Comparison of ENCODE assay signal across 10 mouse cellular contexts in genomic region chr8:35919859-35920675, GRCm38 (mm10).
DNase-seq lines count a peak whose midpoint lies in the region; ATAC-seq and TF ChIP-seq lines count a peak whose summit lies in the region.
"Had no signal": no experiment of that assay in that cellular context is flagged by ENCODE, and none has a peak within 500 bp of the region (broad histone marks: within the 10 kb centered on the region; RNA-seq: fewer than 3 reads in every experiment).

No protein-coding gene starts in this region.

- no peak overlapping the region for H3K9ac ChIP-seq in midbrain, embryonic 13.5 days (replicated peaks)
- no peak overlapping the region for H3K9ac ChIP-seq in midbrain, embryonic 16.5 days (ENCODE audit: low read depth, low read length)
- H3K9ac ChIP-seq in kidney, postnatal 0 days (ENCODE audit: low read depth, low read length): no peak overlapping the region
- H3K9ac ChIP-seq: embryonic facial prominence, embryonic 13.5 days had no signal

- TF ChIP-seq CTCF in kidney, postnatal 0 days (IDR thresholded peaks at IDR 0.05; ENCODE audit: low read depth): no peak

- H3K9me3 ChIP-seq in midbrain, embryonic 13.5 days: no peaks in the 10 kb centered on the region
- H3K9me3 ChIP-seq in midbrain, embryonic 16.5 days (replicated peaks; ENCODE audit: control insufficient read depth, low read length, poor library complexity, severe bottlenecking): no peaks in the 10 kb centered on the region
- H3K9me3 ChIP-seq in kidney, postnatal 0 days (replicated peaks; ENCODE audit: low read length): no peaks in the 10 kb centered on the region
- H3K9me3 ChIP-seq: embryonic facial prominence, embryonic 13.5 days had no signal

- H3K4me1 ChIP-seq in midbrain, embryonic 13.5 days (replicated peaks): peaks cover 6% of the 10 kb centered on the region; the same call in 1 of the 2 replicates
- H3K4me1 ChIP-seq in midbrain, embryonic 16.5 days (ENCODE audit: control insufficient read depth, insufficient read depth, low read length): peaks cover 2% of the 10 kb centered on the region; the same call in 1 of the 2 replicates
- no peaks in the 10 kb centered on the region; the same call in 1 of the 2 replicates for H3K4me1 ChIP-seq in kidney, postnatal 0 days (replicated peaks; ENCODE audit: insufficient read depth, low read length)
- H3K4me1 ChIP-seq: embryonic facial prominence, embryonic 13.5 days had no signal

- DNase-seq in adrenal gland, adult 2 months: peak; percentile 23
- no peak for DNase-seq in adrenal gland, postnatal 25 days
- DNase-seq in kidney, postnatal 0 days (ENCODE audit: low spot score): peak; percentile 72
- DNase-seq in yolk sac, embryonic 10.5 days (ENCODE audit: low spot score): peak; percentile 68
- DNase-seq in thymus, postnatal 25 days: no peak
- DNase-seq in thymus, adult 18-20 months: no peak

- H3K36me3 ChIP-seq in midbrain, embryonic 13.5 days: no peaks in the 10 kb centered on the region
- H3K36me3 ChIP-seq in midbrain, embryonic 16.5 days (ENCODE audit: control insufficient read depth, insufficient read depth, low read length): no peaks in the 10 kb centered on the region
- H3K36me3 ChIP-seq in kidney, postnatal 0 days (ENCODE audit: insufficient read depth, low read length): no peaks in the 10 kb centered on the region
- H3K36me3 ChIP-seq: embryonic facial prominence, embryonic 13.5 days had no signal

- H3K4me2 ChIP-seq in midbrain, embryonic 13.5 days (replicated peaks): no peak overlapping the region
- no peak overlapping the region for H3K4me2 ChIP-seq in midbrain, embryonic 16.5 days (ENCODE audit: low read length)
- no peak overlapping the region for H3K4me2 ChIP-seq in kidney, postnatal 0 days (ENCODE audit: low read length)
- H3K4me2 ChIP-seq: embryonic facial prominence, embryonic 13.5 days had no signal

- WGBS in midbrain, embryonic 13.5 days: 42% methylated on average over 8 of the region's 8 CpGs
- WGBS in midbrain, embryonic 16.5 days: 38% methylated on average over 8 of the region's 8 CpGs
- 46% methylated on average over 8 of the region's 8 CpGs for WGBS in kidney, postnatal 0 days

- ATAC-seq in midbrain, embryonic 13.5 days: 0 out of 2 replicates have a peak, but pooled peaks have one; percentile 30
- no peak for ATAC-seq in midbrain, embryonic 16.5 days
- peak; percentile 71; the same call in 1 of the 2 replicates for ATAC-seq in kidney, postnatal 0 days (replicated peaks; ENCODE audit: low FRiP score, low read depth)
- ATAC-seq: activated CD4-positive, CD25-positive, alpha-beta regulatory T cell, adult 4 months had no signal

- H3K27ac ChIP-seq in midbrain, embryonic 13.5 days: no peak overlapping the region
- no peak overlapping the region for H3K27ac ChIP-seq in midbrain, embryonic 16.5 days (ENCODE audit: low read length)
- H3K27ac ChIP-seq in kidney, postnatal 0 days: no peak overlapping the region
- H3K27ac ChIP-seq: embryonic facial prominence, embryonic 13.5 days had no signal

- no peak overlapping the region for H3K4me3 ChIP-seq in midbrain, embryonic 13.5 days (replicated peaks)
- H3K4me3 ChIP-seq in midbrain, embryonic 16.5 days (ENCODE audit: low read depth, low read length): no peak overlapping the region
- no peak overlapping the region for H3K4me3 ChIP-seq in kidney, postnatal 0 days (replicated peaks; ENCODE audit: low read depth, low read length)
- H3K4me3 ChIP-seq: embryonic facial prominence, embryonic 13.5 days had no signal

- H3K27me3 ChIP-seq in midbrain, embryonic 13.5 days: no peaks in the 10 kb centered on the region
- H3K27me3 ChIP-seq in midbrain, embryonic 16.5 days (ENCODE audit: control insufficient read depth, insufficient read depth, low read depth, low read length): no peaks in the 10 kb centered on the region
- H3K27me3 ChIP-seq in kidney, postnatal 0 days (ENCODE audit: insufficient read depth, low read length): no peaks in the 10 kb centered on the region
- H3K27me3 ChIP-seq: embryonic facial prominence, embryonic 13.5 days had no signal

Comparison
In these comparisons a context has a peak if more than half of its experiments do, and no peak if none do; other contexts are left out.
1. DNase-seq: peak in adrenal gland, adult 2 months (single experiment), kidney, postnatal 0 days (single experiment) and yolk sac, embryonic 10.5 days (single experiment); none in adrenal gland, postnatal 25 days (single experiment), thymus, postnatal 25 days (single experiment) and thymus, adult 18-20 months (0 of 2).